Mouse (Mus musculus): ENCODE data around the gene Gbf1.

- TF ChIP-seq MAX (IDR thresholded peaks at IDR 0.05; ENCODE audit: low read depth) = no peak
- TF ChIP-seq MYOG (IDR thresholded peaks at IDR 0.05; ENCODE audit: control insufficient read depth in 1 of 3, insufficient read depth in 1 of 3, insufficient read length in 2 of 3, low read depth in 2 of 3) = no peak
- TF ChIP-seq POLR2A (IDR thresholded peaks at IDR 0.05; ENCODE audit: insufficient read length, low read depth) = no peak
- TF ChIP-seq POLR2AphosphoS2 (IDR thresholded peaks at IDR 0.05; ENCODE audit: insufficient read length, low read depth) = no peak
- TF ChIP-seq E2F4 (IDR thresholded peaks at IDR 0.05; ENCODE audit: insufficient read depth) = no peak
- no peak for TF ChIP-seq CEBPB (IDR thresholded peaks at IDR 0.05; ENCODE audit: insufficient read depth, poor library complexity, severe bottlenecking)
- no peak for TF ChIP-seq TCF12 (IDR thresholded peaks at IDR 0.05; ENCODE audit: insufficient read depth, poor library complexity, severe bottlenecking)
- no peak for TF ChIP-seq MYOD1 (IDR thresholded peaks at IDR 0.05; ENCODE audit: control insufficient read depth in 1 of 3, insufficient read length in 2 of 3, low read depth in 2 of 3)
- TF ChIP-seq USF1 (IDR thresholded peaks at IDR 0.05; ENCODE audit: low read depth) = no peak
- no peak for TF ChIP-seq SRF (IDR thresholded peaks at IDR 0.05; ENCODE audit: control insufficient read depth, insufficient read length, low read depth)
- TF ChIP-seq REST (IDR thresholded peaks at IDR 0.05; ENCODE audit: insufficient read depth, insufficient read length) = no peak
- TF ChIP-seq TCF3 (IDR thresholded peaks at IDR 0.05; ENCODE audit: insufficient read length, low read depth) = no peak
Observed at GRCm38 (mm10) chr19:46331326-46331725, 179.0 kb downstream of the Gbf1 start.
